Mouse (Mus musculus): ENCODE measurements around the gene Vmn1r80. TPM values are rescaled to one million over a fixed set of nuclear protein-coding genes. Genes with fewer than 3 reads are reported as not detected.
"Not testable (repeated sequence)": the region's sequence is repeated elsewhere in the genome, so short reads cannot be mapped to it uniquely, and the experiment has no call there.

Vmn1r80 gene
- polyA plus RNA-seq (2014; fragmentation: Nextera tagmentation; extraction: Ambion mirVana): not detected in 2 replicates

DNA sequence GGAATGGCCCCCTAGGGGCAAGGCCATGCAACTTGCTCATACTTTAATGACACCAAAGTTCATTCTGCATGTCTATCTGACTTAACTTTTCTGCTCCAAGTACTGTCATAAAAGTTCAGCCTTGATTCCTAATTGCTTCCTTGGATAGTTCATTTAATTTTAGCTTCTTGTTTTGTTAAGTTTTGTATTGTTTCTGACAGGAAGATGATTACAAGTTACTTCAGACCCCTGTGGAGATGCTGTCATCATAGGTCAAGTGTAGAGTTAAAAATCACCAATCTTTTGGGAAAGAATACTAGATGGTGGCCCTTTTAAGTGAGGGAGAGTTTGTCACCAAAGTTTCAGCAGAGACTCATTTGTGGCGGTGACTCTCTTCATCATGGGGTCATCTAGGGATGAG is at the start of gene Vmn1r80:
Vmn1r80 (plus strand) TSS at position 301 of the 400 bp plus-strand sequence.
- Histone ChIP-seq H3K4me1 (replicated peaks; ENCODE audit: control insufficient read depth, insufficient read depth, low read length) (no peaks in the 10 kb centered on the region), H3K4me3 (replicated peaks; ENCODE audit: low read length) (no peak within 1 kb of the TSS), H3K36me3 (replicated peaks; ENCODE audit: control insufficient read depth, insufficient read depth) (no peaks in the 10 kb centered on the region), H3K27ac (no peak within 1 kb of the TSS), H3K27me3 (ENCODE audit: control insufficient read depth, insufficient read depth, low read length) (no peaks in the 10 kb centered on the region), H3K9me3 (ENCODE audit: control insufficient read depth, low read length) (0 out of 2 replicates have a peak, but pooled peaks cover 11% of the 10 kb centered on the region), H3K9ac (no peak within 1 kb of the TSS), H3K4me2 (replicated peaks) (no peak within 1 kb of the TSS)
- DNase-seq (ENCODE audit: low spot score): no peak
- whole genome bisulfite sequencing: 83% methylated on average over 1 of the region's 1 CpGs
- ATAC-seq (ENCODE audit: low FRiP score): no peak

GRCm38 (mm10) chr7:12149957-12150356 is 39.1 kb upstream of the Vmn1r80 start, which contains the start of gene Vmn1r78:
TSS of gene Vmn1r78 (plus strand) at chr7:12150257.
- H3K9me3 ChIP-seq (ENCODE audit: control insufficient read depth, low read length): peaks cover 14% of the 10 kb centered on the region; the same call in 1 of the 2 replicates
- no peak within 1 kb of the TSS for H3K4me3 ChIP-seq (replicated peaks; ENCODE audit: low read length)
- H3K4me2 ChIP-seq (replicated peaks): no peak within 1 kb of the TSS
- H3K27me3 ChIP-seq (ENCODE audit: control insufficient read depth, insufficient read depth, low read length): no peaks in the 10 kb centered on the region
- ATAC-seq (ENCODE audit: low FRiP score): no peak
- H3K4me1 ChIP-seq (replicated peaks; ENCODE audit: control insufficient read depth, insufficient read depth, low read length): no peaks in the 10 kb centered on the region
- no peak within 1 kb of the TSS for H3K9ac ChIP-seq
- DNase-seq (ENCODE audit: low spot score): no peak
- no peak within 1 kb of the TSS for H3K27ac ChIP-seq
- no peaks in the 10 kb centered on the region for H3K36me3 ChIP-seq (replicated peaks; ENCODE audit: control insufficient read depth, insufficient read depth)
- WGBS: 60% methylated on average over 2 of the region's 2 CpGs

- not testable (repeated sequence) for H3K36me3 ChIP-seq (replicated peaks; ENCODE audit: control insufficient read depth, insufficient read depth); H3K4me1 ChIP-seq (replicated peaks; ENCODE audit: control insufficient read depth, insufficient read depth, low read length); H3K9ac ChIP-seq; H3K9me3 ChIP-seq (ENCODE audit: control insufficient read depth, low read length); H3K27ac ChIP-seq; H3K4me2 ChIP-seq (replicated peaks); DNase-seq (ENCODE audit: low spot score); H3K27me3 ChIP-seq (ENCODE audit: control insufficient read depth, insufficient read depth, low read length); ATAC-seq (ENCODE audit: low FRiP score); H3K4me3 ChIP-seq (replicated peaks; ENCODE audit: low read length)
- 56% methylated on average over 1 of the region's 1 CpGs for WGBS
Measured at GRCm38 (mm10) chr7:12156463-12156862, 32.6 kb upstream of the Vmn1r80 start.

DNA sequence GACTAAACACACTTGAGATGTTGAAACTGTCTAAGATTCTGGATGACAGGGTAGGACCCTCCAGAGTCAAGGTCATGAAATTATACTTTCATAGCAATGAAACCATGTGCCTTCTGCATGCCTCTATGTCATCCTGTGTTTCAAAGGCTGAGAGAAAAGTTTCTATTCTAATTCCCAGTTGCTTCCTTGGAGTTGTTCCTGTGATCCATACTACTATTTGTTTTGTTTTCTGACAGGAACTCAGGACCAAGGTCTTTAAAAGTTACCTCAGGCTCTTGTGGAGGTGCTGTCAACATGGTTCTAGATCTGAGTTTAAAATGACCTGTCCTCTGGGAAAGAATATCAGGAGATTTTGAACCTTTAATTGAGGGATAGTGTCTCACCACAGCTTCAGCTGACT is 18.1 kb upstream of the Vmn1r80 start, which contains the start of gene Vmn1r79:
Vmn1r79 (plus strand) TSS at position 301 of the 400 bp plus-strand sequence.
- not testable (repeated sequence) for H3K4me1 ChIP-seq (replicated peaks; ENCODE audit: control insufficient read depth, insufficient read depth, low read length); ATAC-seq (ENCODE audit: low FRiP score); H3K9ac ChIP-seq; H3K9me3 ChIP-seq (ENCODE audit: control insufficient read depth, low read length); H3K4me2 ChIP-seq (replicated peaks); H3K27ac ChIP-seq; H3K27me3 ChIP-seq (ENCODE audit: control insufficient read depth, insufficient read depth, low read length); H3K4me3 ChIP-seq (replicated peaks; ENCODE audit: low read length); H3K36me3 ChIP-seq (replicated peaks; ENCODE audit: control insufficient read depth, insufficient read depth); DNase-seq (ENCODE audit: low spot score)

DNA sequence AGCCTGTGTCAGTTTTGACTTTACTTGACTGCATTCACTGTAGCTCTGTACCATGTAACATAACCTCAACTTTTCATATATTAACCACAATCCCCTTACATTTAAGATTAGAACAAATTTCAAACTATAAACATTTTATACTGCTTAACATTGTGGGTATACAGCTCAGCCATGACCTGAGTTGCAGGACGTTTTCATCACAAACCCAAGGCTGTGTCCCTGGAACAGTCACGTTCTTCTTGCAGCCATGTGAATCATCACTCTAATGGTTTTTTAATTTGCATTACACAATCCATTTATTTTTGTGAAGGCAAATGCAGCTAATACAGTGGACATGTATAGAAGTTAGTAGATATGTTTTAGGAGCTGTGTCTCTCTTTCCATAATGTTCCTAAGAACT is 16.2 kb upstream of the Vmn1r80 start:
- not testable (repeated sequence) for H3K9me3 ChIP-seq (ENCODE audit: control insufficient read depth, low read length); H3K9ac ChIP-seq; H3K4me2 ChIP-seq (replicated peaks); ATAC-seq (ENCODE audit: low FRiP score); H3K27ac ChIP-seq; H3K4me3 ChIP-seq (replicated peaks; ENCODE audit: low read length); H3K36me3 ChIP-seq (replicated peaks; ENCODE audit: control insufficient read depth, insufficient read depth); H3K4me1 ChIP-seq (replicated peaks; ENCODE audit: control insufficient read depth, insufficient read depth, low read length); H3K27me3 ChIP-seq (ENCODE audit: control insufficient read depth, insufficient read depth, low read length); DNase-seq (ENCODE audit: low spot score)
- WGBS: 59% methylated on average over 2 of the region's 2 CpGs

- Histone ChIP-seq H3K4me2 (replicated peaks) (no peak overlapping the region), H3K36me3 (replicated peaks; ENCODE audit: control insufficient read depth, insufficient read depth) (no peaks in the 10 kb centered on the region), H3K9ac (no peak overlapping the region), H3K27ac (no peak overlapping the region), H3K9me3 (ENCODE audit: control insufficient read depth, low read length) (0 out of 2 replicates have a peak, but pooled peaks cover 4% of the 10 kb centered on the region), H3K4me3 (replicated peaks; ENCODE audit: low read length) (no peak overlapping the region), H3K4me1 (replicated peaks; ENCODE audit: control insufficient read depth, insufficient read depth, low read length) (no peaks in the 10 kb centered on the region), H3K27me3 (ENCODE audit: control insufficient read depth, insufficient read depth, low read length) (no peaks in the 10 kb centered on the region)
- WGBS: 65% methylated on average over 2 of the region's 2 CpGs
- no peak for ATAC-seq (ENCODE audit: low FRiP score)
- no peak for DNase-seq (ENCODE audit: low spot score)
Measured at GRCm38 (mm10) chr7:12204141-12204540, 15.1 kb downstream of the Vmn1r80 start.

Other genes with a start within 250 kb of the Vmn1r80 start
- not detected in 2 replicates for gene Vmn1r77, start 152.5 kb upstream of the Vmn1r80 start, polyA plus RNA-seq (2014; fragmentation: Nextera tagmentation; extraction: Ambion mirVana)
- not detected in 2 replicates for gene Vmn1r78, start 39.0 kb upstream of the Vmn1r80 start, polyA plus RNA-seq (2014; fragmentation: Nextera tagmentation; extraction: Ambion mirVana)
- not detected in 2 replicates for gene Vmn1r79, start 18.0 kb upstream of the Vmn1r80 start, polyA plus RNA-seq (2014; fragmentation: Nextera tagmentation; extraction: Ambion mirVana)
- not detected in 2 replicates for gene Vmn1r81, start 79.0 kb downstream of the Vmn1r80 start, polyA plus RNA-seq (2014; fragmentation: Nextera tagmentation; extraction: Ambion mirVana)
- gene Vmn1r82, start 111.1 kb downstream of the Vmn1r80 start, polyA plus RNA-seq (2014; fragmentation: Nextera tagmentation; extraction: Ambion mirVana): not detected in 2 replicates
- gene Vmn1r83, start 140.2 kb downstream of the Vmn1r80 start, polyA plus RNA-seq (2014; fragmentation: Nextera tagmentation; extraction: Ambion mirVana): not detected in 2 replicates
- not detected in 2 replicates for gene Vmn1r84, start 180.0 kb downstream of the Vmn1r80 start, polyA plus RNA-seq (2014; fragmentation: Nextera tagmentation; extraction: Ambion mirVana)
- 11.6 and 11.7 TPM in 2 replicates for gene Zfp551, start 233.5 kb downstream of the Vmn1r80 start, polyA plus RNA-seq (2014; fragmentation: Nextera tagmentation; extraction: Ambion mirVana)